Mouse (Mus musculus): Measurements from ENCODE around the gene St3gal3. TPM values are rescaled to one million over a fixed set of nuclear protein-coding genes. Genes with fewer than 3 reads are reported as not detected.

St3gal3 gene
- polyA plus RNA-seq (2015; fragmentation: Illumina TruSeq; extraction: RNeasy Lipid Tissue Mini Kit (QIAGEN cat#74804); ENCODE audit: insufficient read depth, low replicate concordance), result 5.5 TPM

DNA sequence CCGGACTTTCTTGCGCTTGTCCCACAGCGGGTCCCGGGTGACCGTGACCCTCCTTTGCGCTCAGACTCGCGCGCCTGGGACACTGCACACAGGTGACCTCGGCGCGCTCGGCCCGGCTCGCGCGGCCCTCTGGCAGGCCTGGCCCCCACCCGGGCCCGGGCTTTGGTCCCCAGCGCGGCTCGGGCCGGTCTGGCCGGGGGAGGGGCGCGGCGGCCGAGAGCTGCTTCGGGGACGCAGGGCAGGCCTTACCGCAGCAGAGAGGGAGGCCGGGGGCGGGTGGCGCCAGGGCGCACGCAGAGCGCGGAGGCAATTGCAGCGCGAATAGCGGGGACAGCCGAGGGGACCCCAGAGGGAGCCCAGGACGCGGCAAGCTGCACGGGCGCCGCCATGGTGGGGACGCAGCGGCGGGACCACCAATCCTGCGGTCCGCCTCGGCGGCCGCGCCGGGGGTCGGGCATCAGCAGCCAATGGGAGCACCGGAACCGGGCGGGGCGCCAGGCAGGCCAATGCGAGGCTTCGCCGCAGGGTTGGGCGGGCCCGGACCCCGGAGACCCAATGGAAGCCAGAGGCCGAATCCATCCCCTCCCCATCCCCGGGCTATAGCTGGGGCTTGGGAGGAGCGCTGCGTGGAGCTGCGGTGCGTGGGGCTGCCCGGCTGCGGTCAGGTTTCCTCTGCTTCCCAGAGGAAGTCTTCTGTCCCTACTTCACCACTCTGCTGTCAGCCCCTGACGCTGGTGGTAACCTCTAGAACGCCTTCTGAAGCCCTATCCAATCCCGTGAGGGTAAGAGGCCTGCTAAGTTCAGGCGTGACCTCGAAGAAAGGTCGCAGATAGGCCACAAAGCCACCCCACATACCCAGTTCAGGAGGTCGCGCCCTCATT lies at the start of gene St3gal3:
Gene St3gal3, minus strand, starts transcription at position 430 of the 881 bp plus-strand sequence.

DNA sequence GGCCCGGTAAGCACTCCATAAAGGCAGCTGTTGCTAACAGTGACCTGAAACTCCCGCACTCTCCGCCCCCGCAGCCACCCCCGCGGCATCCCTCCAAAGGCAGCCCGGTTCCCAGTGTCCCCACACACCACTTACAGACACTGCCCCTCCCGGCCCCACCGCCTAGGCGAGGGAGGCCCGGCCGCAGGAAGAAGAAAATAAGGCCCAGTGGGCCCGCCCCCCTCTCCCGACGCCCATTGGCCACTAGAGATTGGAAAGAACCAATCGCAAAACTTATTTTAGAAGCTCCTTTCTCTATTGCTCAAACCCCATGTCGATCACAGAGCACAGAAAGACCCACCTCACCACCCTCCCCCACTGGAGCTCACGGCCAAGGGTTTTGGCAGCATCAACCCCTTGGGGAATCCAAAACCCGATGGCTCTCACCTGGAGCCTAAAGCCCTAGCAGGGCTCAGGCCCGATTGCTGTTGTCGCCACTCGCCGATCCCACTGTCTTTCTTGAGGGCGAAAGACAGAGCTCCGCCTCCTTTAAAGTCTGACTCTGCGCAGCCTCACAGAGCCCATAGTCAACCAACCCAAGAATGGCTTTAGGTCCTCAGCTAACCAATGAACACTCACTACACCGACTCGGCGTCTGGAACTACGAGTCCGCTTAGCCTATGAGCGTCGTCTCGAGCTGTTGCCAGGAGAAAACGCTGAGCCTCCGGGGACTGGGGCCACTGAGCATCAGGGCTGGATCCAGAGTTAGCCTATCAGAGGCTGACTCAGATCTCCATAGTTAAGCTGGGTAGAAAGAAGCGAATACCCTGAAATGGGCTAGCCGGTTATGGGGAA lies 45.0 kb upstream of the St3gal3 start, which contains the start of gene Kdm4a:
Gene Kdm4a, minus strand, starts transcription at position 577 of the 834 bp plus-strand sequence.

DNA sequence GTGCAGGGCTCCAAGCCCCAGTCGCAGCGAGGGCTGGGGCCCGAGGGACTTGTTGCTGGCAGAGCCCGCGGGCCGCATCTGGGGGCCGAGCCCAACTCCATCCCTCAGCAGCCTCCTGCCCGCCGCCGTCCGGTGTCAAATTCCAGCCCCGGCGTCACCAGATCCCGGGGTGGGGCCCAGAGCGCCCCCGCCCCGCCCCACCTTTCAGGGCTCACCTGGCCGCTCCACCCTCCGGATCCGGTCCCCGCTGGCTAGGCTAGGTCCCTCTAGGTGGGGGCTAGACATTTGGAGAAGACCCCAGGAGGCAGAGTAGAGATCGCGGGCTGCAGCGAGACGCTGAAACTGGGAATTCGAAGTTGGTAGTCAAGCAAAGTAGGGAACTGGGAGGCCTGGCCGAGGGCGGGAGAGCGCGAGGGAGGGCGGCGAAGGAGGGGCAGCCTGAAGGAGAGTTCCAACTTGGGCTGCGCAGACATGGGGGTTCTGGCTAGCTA lies 205.3 kb downstream of the St3gal3 start, which contains the start of gene Artn:
Gene Artn, minus strand, starts transcription at position 373 of the 491 bp plus-strand sequence.

DNA sequence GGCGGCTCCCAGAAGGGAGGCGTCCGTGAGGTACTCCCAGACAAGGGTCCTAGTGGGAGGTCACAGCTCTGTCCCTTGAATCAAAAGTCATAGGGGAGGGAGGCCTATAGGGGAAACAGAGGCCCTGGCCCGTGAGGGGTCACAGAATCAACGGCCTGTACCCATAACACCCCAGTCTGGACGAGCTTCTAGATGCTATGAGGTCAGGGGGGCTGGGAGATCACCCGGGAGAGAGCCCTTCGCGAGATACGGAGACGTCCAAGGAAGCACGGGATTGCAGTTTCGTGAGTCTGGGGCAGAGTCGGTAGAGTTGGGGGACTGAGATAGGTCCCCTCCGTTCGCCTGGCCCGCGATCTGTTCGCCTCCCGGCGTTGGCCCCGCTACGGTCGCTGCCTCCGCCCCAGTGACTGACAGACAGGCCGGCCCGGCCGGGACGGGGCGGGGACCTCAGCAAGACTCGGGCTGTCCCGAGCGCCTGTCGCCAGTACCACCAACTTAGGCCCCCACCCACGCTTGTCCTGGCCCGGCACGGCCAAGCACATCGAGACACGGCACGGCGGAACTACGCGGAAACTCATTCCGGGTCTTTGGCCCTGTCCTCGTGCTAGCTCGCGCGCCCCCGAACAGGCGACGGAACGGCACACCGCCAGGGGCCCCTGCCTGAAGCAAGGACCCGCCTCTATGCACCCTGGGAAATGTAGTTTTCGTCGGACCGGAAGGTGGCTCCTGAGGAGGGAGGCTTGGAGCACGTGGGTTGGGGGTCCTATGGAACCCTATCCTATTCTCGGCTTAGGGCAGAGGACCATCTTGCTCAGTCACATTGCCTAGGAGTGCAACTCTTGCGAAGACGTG lies 219.9 kb downstream of the St3gal3 start, which contains the start of gene Ipo13:
Gene Ipo13, minus strand, starts transcription at position 409 of the 852 bp plus-strand sequence.

DNA sequence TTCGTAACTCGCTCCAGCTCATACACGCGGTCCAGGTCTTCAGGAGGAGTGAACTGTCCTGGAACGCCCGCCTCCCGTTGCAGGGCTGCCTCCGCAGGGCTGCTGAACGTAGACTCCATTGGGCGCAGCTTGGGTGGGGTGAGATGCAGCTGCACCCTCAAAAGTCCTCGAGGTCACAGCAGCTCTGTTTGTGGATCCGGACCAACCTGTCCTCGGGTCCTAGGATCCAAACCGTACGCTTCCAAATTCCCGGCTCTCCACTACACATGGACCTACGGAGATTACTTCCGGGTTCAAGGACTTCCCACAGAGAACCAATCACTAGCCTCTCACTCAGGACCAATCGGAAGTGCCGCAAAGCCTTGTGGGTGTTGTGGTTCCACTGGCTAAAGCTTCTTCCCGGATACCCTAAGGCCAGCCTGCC lies 243.0 kb downstream of the St3gal3 start, which contains the start of gene Dph2:
Gene Dph2, minus strand, starts transcription at position 295 of the 424 bp plus-strand sequence.

DNA sequence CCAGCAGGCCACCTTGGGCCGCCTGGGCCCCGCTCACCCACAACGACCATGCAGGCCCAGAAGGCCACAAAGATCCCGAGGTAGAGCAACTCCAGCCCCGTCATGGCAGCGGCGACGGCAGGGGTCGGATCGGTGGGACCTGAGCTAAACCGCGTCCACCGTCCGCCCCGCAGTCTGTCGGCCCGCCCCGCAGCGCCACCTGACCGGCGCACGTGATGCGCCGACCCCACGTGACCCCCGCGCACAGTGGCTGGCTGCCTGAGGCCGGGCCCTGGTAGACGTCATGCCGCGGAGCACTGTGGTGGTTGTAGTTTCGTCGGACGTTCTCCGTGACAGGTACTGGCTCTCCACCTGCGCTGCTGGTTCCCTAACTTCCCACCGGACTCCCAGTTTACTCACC lies 247.6 kb downstream of the St3gal3 start, which contains the start of gene Atp6v0b:
Gene Atp6v0b, minus strand, starts transcription at position 201 of the 400 bp plus-strand sequence.

GRCm38 (mm10) chr4:117882701-117883691 lies 251.7 kb downstream of the St3gal3 start, which contains the start of gene B4galt2:
TSS of gene B4galt2 (minus strand) at chr4:117883487.

Other genes starting within 250 kb of the St3gal3 start
- gene Atp6v0b, start 247.6 kb downstream of the St3gal3 start, polyA plus RNA-seq (2015; fragmentation: Illumina TruSeq; extraction: RNeasy Lipid Tissue Mini Kit (QIAGEN cat#74804); ENCODE audit: insufficient read depth, low replicate concordance), result 204 TPM
- gene Dph2, start 242.9 kb downstream of the St3gal3 start, polyA plus RNA-seq (2015; fragmentation: Illumina TruSeq; extraction: RNeasy Lipid Tissue Mini Kit (QIAGEN cat#74804); ENCODE audit: insufficient read depth, low replicate concordance), result 12.2 TPM
- gene Ipo13, start 219.9 kb downstream of the St3gal3 start, polyA plus RNA-seq (2015; fragmentation: Illumina TruSeq; extraction: RNeasy Lipid Tissue Mini Kit (QIAGEN cat#74804); ENCODE audit: insufficient read depth, low replicate concordance), result 19.2 TPM
- gene Artn, start 205.2 kb downstream of the St3gal3 start, polyA plus RNA-seq (2015; fragmentation: Illumina TruSeq; extraction: RNeasy Lipid Tissue Mini Kit (QIAGEN cat#74804); ENCODE audit: insufficient read depth, low replicate concordance), result not detected
- 32.2 TPM for gene Kdm4a, start 45.1 kb upstream of the St3gal3 start, polyA plus RNA-seq (2015; fragmentation: Illumina TruSeq; extraction: RNeasy Lipid Tissue Mini Kit (QIAGEN cat#74804); ENCODE audit: insufficient read depth, low replicate concordance)
- gene Ptprf, start 156.5 kb upstream of the St3gal3 start, polyA plus RNA-seq (2015; fragmentation: Illumina TruSeq; extraction: RNeasy Lipid Tissue Mini Kit (QIAGEN cat#74804); ENCODE audit: insufficient read depth, low replicate concordance), result 1.7 TPM